Mouse (Mus musculus) kidney, adult 2 months (tissue): ENCODE results near the gene Mroh3.

ENCODE experiments used
- CTCF ChIP-seq: fragments of 200-500 bp; conservative IDR thresholded peaks from 2 replicates; pipeline ENCODE4 v1.5.1; 2011; ENCODE audit warnings: low read depth, mild to moderate bottlenecking, control low read depth, low read length, moderate library complexity, mixed read lengths; ENCODE audit not compliant: insufficient read depth, insufficient read length
- POLR2A ChIP-seq: fragments of 200-500 bp; IDR thresholded peaks from one replicate; pipeline ENCODE4 v1.6.1; 2011; ENCODE audit warnings: low read depth, low read length, control low read depth

DNA sequence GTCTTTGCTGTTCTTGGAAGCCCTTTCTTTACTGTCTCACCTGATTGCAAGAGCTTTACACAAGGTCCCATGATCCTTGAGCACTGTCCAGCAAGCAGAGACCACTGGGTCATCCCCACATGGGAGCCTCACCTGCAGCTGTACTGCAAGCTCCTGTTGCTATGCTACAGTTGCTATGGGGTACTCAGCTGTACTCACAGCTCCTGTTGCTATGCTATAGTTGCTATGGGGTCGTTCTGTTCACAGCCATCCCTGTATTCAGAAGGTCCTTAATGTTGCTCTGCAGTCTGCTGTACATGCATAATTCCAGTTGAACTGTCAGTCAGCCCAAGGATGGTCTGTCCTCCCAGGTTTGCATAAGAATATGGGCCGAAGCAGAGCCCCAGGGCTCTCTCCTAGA is 47.2 kb downstream of the Mroh3 start:
- no peak for TF ChIP-seq CTCF
- TF ChIP-seq POLR2A = no peak
